Mouse (Mus musculus) T-helper 17 cell (primary cell): ENCODE measurements around the gene Thtpa.

Experiments used
- in situ Hi-C, 2 experiments: fragments of 300-600 bp; cut with MboI, MseI; formaldehyde crosslinking; loops; 1 replicate in 1 of 2; 2 replicates in 1 of 2; pipeline ENCODE4 v1.15.1; 2025; ENCODE audit warnings: high pct_unique_total_duplicates in 2 of 2

The Thtpa gene

GRCm38 (mm10) chr14:55077481-55078365, 16.9 kb upstream of the Thtpa start:
- in situ Hi-C loops: loop anchor here (5.0 kb wide), 1 partner anchor 50 kb away; no protein-coding TSS in a partner anchor

GRCm38 (mm10) chr14:55078366-55078989, 16.1 kb upstream of the Thtpa start:
- in situ Hi-C loops: loop anchor here (5.0 kb wide), 1 partner anchor 51 kb away; no protein-coding TSS in a partner anchor

- in situ Hi-C loops: loop anchor here (5.0 kb wide), 1 partner anchor 52 kb away; no protein-coding TSS in a partner anchor
Observed at GRCm38 (mm10) chr14:55079214-55079970, 15.2 kb upstream of the Thtpa start.

- in situ Hi-C loops: no loop called here
Observed at GRCm38 (mm10) chr14:55081105-55081504, 13.5 kb upstream of the Thtpa start.

- in situ Hi-C loops: no loop called here
Observed at GRCm38 (mm10) chr14:55083481-55083880, 11.1 kb upstream of the Thtpa start.

- in situ Hi-C loops: no loop called here
Observed at GRCm38 (mm10) chr14:55085324-55086008, 9.1 kb upstream of the Thtpa start.

GRCm38 (mm10) chr14:55086009-55086514, 8.5 kb upstream of the Thtpa start:
- in situ Hi-C loops: no loop called here

GRCm38 (mm10) chr14:55089199-55089947, 5.2 kb upstream of the Thtpa start:
- in situ Hi-C loops: no loop called here

GRCm38 (mm10) chr14:55091209-55091865, 3.2 kb upstream of the Thtpa start:
- in situ Hi-C loops: no loop called here

- in situ Hi-C loops: no loop called here
Observed at GRCm38 (mm10) chr14:55092011-55092577, 2.5 kb upstream of the Thtpa start, which contains the start of gene Zfhx2. Gene Zfhx2 (minus strand): TSS chr14:55092324.

- in situ Hi-C loops: no loop called here
Observed at GRCm38 (mm10) chr14:55093927-55094326, 657 bp upstream of the Thtpa start.

- in situ Hi-C loops: no loop called here
Observed at GRCm38 (mm10) chr14:55095263-55095662, 679 bp downstream of the Thtpa start.

GRCm38 (mm10) chr14:55095671-55096070, 1.1 kb downstream of the Thtpa start:
- in situ Hi-C loops: no loop called here

- in situ Hi-C loops: no loop called here
Observed at GRCm38 (mm10) chr14:55096573-55097087, 2.0 kb downstream of the Thtpa start.

- in situ Hi-C loops: no loop called here
Observed at GRCm38 (mm10) chr14:55097646-55098045, 3.1 kb downstream of the Thtpa start.

- in situ Hi-C loops: no loop called here
Observed at GRCm38 (mm10) chr14:55098067-55098466, 3.5 kb downstream of the Thtpa start.

GRCm38 (mm10) chr14:55101592-55101991, 7.0 kb downstream of the Thtpa start:
- in situ Hi-C loops: no loop called here

GRCm38 (mm10) chr14:55102253-55102785, 7.7 kb downstream of the Thtpa start:
- in situ Hi-C loops: no loop called here

GRCm38 (mm10) chr14:55104365-55104764, 9.8 kb downstream of the Thtpa start:
- in situ Hi-C loops: no loop called here
